Mouse (Mus musculus): ENCODE measurements around the gene Ambra1. TPM values are rescaled to one million over a fixed set of nuclear protein-coding genes. Genes with fewer than 3 reads are reported as not detected.
A peak's percentile ranks its signal among the peaks of the same experiment; 100 is the strongest.

The Ambra1 gene
- polyA plus RNA-seq, 1 experiment = 33.4 TPM

GRCm38 (mm10) chr2:91727011-91727410, 2.9 kb upstream of the Ambra1 start:
- Histone ChIP-seq H3K4me1 (ENCODE audit: control insufficient read depth, insufficient read depth, low read length) (peaks cover 1% of the 10 kb centered on the region; the same call in 1 of the 2 replicates), H3K27ac (ENCODE audit: insufficient read depth, low read length) (no peak overlapping the region), H3K4me3 (ENCODE audit: insufficient read depth, low read length) (no peak overlapping the region)
- TF ChIP-seq CTCF (IDR thresholded peaks at IDR 0.05; ENCODE audit: extremely low read depth, insufficient read depth, low read length) = no peak
- TF ChIP-seq POLR2A (IDR thresholded peaks at IDR 0.05; ENCODE audit: extremely low read depth, insufficient read depth, low read length) = no peak

- H3K4me3 ChIP-seq (ENCODE audit: insufficient read depth, low read length) = peak overlapping the region; percentile 76
- TF ChIP-seq POLR2A (IDR thresholded peaks at IDR 0.05; ENCODE audit: extremely low read depth, insufficient read depth, low read length) (no peak), CTCF (IDR thresholded peaks at IDR 0.05; ENCODE audit: extremely low read depth, insufficient read depth, low read length) (no peak)
- no peak overlapping the region for H3K27ac ChIP-seq (ENCODE audit: insufficient read depth, low read length)
- peaks cover 2% of the 10 kb centered on the region; the same call in 1 of the 2 replicates for H3K4me1 ChIP-seq (ENCODE audit: control insufficient read depth, insufficient read depth, low read length)
Observed at GRCm38 (mm10) chr2:91729571-91729970, 363 bp upstream of the Ambra1 start.

- Histone ChIP-seq H3K4me3 (ENCODE audit: insufficient read depth, low read length) (no peak overlapping the region), H3K4me1 (ENCODE audit: control insufficient read depth, insufficient read depth, low read length) (peaks cover 9% of the 10 kb centered on the region; the same call in 1 of the 2 replicates), H3K27ac (ENCODE audit: insufficient read depth, low read length) (no peak overlapping the region)
- TF ChIP-seq CTCF (IDR thresholded peaks at IDR 0.05; ENCODE audit: extremely low read depth, insufficient read depth, low read length) = no peak
- TF ChIP-seq POLR2A (IDR thresholded peaks at IDR 0.05; ENCODE audit: extremely low read depth, insufficient read depth, low read length) = no peak
Observed at GRCm38 (mm10) chr2:91735221-91735620, 5.3 kb downstream of the Ambra1 start.

- no peak overlapping the region for H3K4me3 ChIP-seq (ENCODE audit: insufficient read depth, low read length)
- H3K27ac ChIP-seq (ENCODE audit: insufficient read depth, low read length) = 0 out of 2 replicates have a peak overlapping the region, but pooled peaks have one; percentile 17
- TF ChIP-seq POLR2A (IDR thresholded peaks at IDR 0.05; ENCODE audit: extremely low read depth, insufficient read depth, low read length) (no peak), CTCF (IDR thresholded peaks at IDR 0.05; ENCODE audit: extremely low read depth, insufficient read depth, low read length) (no peak)
- peaks cover 10% of the 10 kb centered on the region; the same call in 1 of the 2 replicates for H3K4me1 ChIP-seq (ENCODE audit: control insufficient read depth, insufficient read depth, low read length)
Observed at GRCm38 (mm10) chr2:91739586-91739985, 9.7 kb downstream of the Ambra1 start.

- Histone ChIP-seq H3K27ac (ENCODE audit: insufficient read depth, low read length) (no peak overlapping the region), H3K4me1 (ENCODE audit: control insufficient read depth, insufficient read depth, low read length) (peaks cover 5% of the 10 kb centered on the region; the same call in 1 of the 2 replicates)
Observed at GRCm38 (mm10) chr2:91744686-91745085, 14.8 kb downstream of the Ambra1 start.

GRCm38 (mm10) chr2:91749811-91750261, 19.9 kb downstream of the Ambra1 start:
- Histone ChIP-seq H3K4me1 (ENCODE audit: control insufficient read depth, insufficient read depth, low read length) (peaks cover 3% of the 10 kb centered on the region; the same call in 1 of the 2 replicates), H3K4me3 (ENCODE audit: insufficient read depth, low read length) (no peak overlapping the region), H3K27ac (ENCODE audit: insufficient read depth, low read length) (peak overlapping the region; percentile 33; the same call in 1 of the 2 replicates)
- TF ChIP-seq CTCF (IDR thresholded peaks at IDR 0.05; ENCODE audit: extremely low read depth, insufficient read depth, low read length) (no peak), POLR2A (IDR thresholded peaks at IDR 0.05; ENCODE audit: extremely low read depth, insufficient read depth, low read length) (no peak)

More at GRCm38 (mm10) chr2:91744686-91745085, 14.8 kb downstream of the Ambra1 start:
- H3K4me3 ChIP-seq (ENCODE audit: insufficient read depth, low read length) = no peak overlapping the region
- TF ChIP-seq CTCF (IDR thresholded peaks at IDR 0.05; ENCODE audit: extremely low read depth, insufficient read depth, low read length) (no peak), POLR2A (IDR thresholded peaks at IDR 0.05; ENCODE audit: extremely low read depth, insufficient read depth, low read length) (no peak)

GRCm38 (mm10) chr2:91771921-91772705, 42.2 kb downstream of the Ambra1 start:
- peaks cover 2% of the 10 kb centered on the region; the same call in 1 of the 2 replicates for H3K4me1 ChIP-seq (ENCODE audit: control insufficient read depth, insufficient read depth, low read length)
- TF ChIP-seq POLR2A (IDR thresholded peaks at IDR 0.05; ENCODE audit: extremely low read depth, insufficient read depth, low read length) (no peak), CTCF (IDR thresholded peaks at IDR 0.05; ENCODE audit: extremely low read depth, insufficient read depth, low read length) (no peak)
- H3K4me3 ChIP-seq (ENCODE audit: insufficient read depth, low read length) = no peak overlapping the region
- no peak overlapping the region for H3K27ac ChIP-seq (ENCODE audit: insufficient read depth, low read length)

GRCm38 (mm10) chr2:91773309-91773708, 43.4 kb downstream of the Ambra1 start:
- Histone ChIP-seq H3K27ac (ENCODE audit: insufficient read depth, low read length) (no peak overlapping the region), H3K4me3 (ENCODE audit: insufficient read depth, low read length) (no peak overlapping the region)
- TF ChIP-seq CTCF (IDR thresholded peaks at IDR 0.05; ENCODE audit: extremely low read depth, insufficient read depth, low read length) (no peak), POLR2A (IDR thresholded peaks at IDR 0.05; ENCODE audit: extremely low read depth, insufficient read depth, low read length) (no peak)

GRCm38 (mm10) chr2:91779166-91779565, 49.2 kb downstream of the Ambra1 start:
- H3K4me3 ChIP-seq (ENCODE audit: insufficient read depth, low read length) = no peak overlapping the region
- no peak overlapping the region for H3K27ac ChIP-seq (ENCODE audit: insufficient read depth, low read length)
- TF ChIP-seq CTCF (IDR thresholded peaks at IDR 0.05; ENCODE audit: extremely low read depth, insufficient read depth, low read length) = peak; percentile 90
- TF ChIP-seq POLR2A (IDR thresholded peaks at IDR 0.05; ENCODE audit: extremely low read depth, insufficient read depth, low read length) = no peak
- peaks cover 3% of the 10 kb centered on the region; the same call in 1 of the 2 replicates for H3K4me1 ChIP-seq (ENCODE audit: control insufficient read depth, insufficient read depth, low read length)

More at GRCm38 (mm10) chr2:91773309-91773708, 43.4 kb downstream of the Ambra1 start:
- H3K4me1 ChIP-seq (ENCODE audit: control insufficient read depth, insufficient read depth, low read length) = peaks cover 2% of the 10 kb centered on the region; the same call in 1 of the 2 replicates
